Mouse (Mus musculus): Measurements from ENCODE around the gene Map3k3. TPM values are rescaled to one million over a fixed set of nuclear protein-coding genes. Genes with fewer than 3 reads are reported as not detected.

Gene Map3k3
- 98.7 TPM for polyA plus RNA-seq (2017; shearing (Covaris generic))

GRCm38 (mm10) chr11:106083708-106084701 is at the start of gene Map3k3:
TSS of gene Map3k3 (plus strand) at chr11:106084613.

GRCm38 (mm10) chr11:106036548-106037417 is 47.6 kb upstream of the Map3k3 start, which contains the start of gene Dcaf7:
TSS of gene Dcaf7 (plus strand) at chr11:106036872.

DNA sequence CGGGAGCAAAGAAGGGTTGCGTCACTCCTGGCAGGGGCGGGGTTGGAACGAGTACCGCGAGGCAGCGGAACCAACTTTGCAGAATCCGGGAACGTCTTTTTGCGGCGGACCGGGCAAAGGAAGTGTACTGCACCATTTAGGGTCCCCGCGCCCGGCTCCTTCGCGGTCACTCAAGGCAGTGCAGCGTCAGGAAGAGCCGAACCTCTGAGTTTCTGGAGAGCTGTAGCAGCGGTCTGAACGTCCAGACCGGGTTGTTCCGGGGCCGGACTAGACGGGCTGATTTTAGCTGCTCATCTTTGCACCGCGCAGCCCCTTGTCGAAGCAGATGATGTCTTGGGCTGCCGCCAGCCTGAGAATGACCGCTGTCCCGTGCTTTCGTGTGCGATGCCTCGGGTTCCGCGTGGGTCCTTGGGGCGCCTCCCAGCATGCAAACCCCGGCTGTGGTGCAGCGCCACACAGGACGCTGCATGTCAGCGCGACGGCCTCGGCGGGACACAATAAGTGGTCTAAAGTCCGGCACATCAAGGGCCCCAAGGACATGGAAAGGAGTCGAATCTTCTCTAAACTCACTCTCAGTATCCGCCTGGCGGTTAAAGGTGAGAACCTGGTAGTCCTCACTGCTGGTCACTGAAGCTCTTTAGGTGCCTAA is 18.4 kb upstream of the Map3k3 start, which contains the start of gene Taco1:
TSS of gene Taco1 (plus strand) at position 139 of the 649 bp plus-strand sequence.

GRCm38 (mm10) chr11:106160841-106161721 is 76.7 kb downstream of the Map3k3 start, which contains the start of the genes Gm10840 and Limd2:
TSS of gene Gm10840 (plus strand) at chr11:106160850.
TSS of gene Limd2 (minus strand) at chr11:106160860.

GRCm38 (mm10) chr11:106202123-106202465 is 117.7 kb downstream of the Map3k3 start, which contains the start of gene Strada:
TSS of gene Strada (minus strand) at chr11:106202168.

Other genes with a start within 250 kb of the Map3k3 start
- 2.3 TPM for gene Cyb561, start 131.3 kb upstream of the Map3k3 start, polyA plus RNA-seq (2017; shearing (Covaris generic))
- gene Ace, start 116.7 kb upstream of the Map3k3 start, polyA plus RNA-seq (2017; shearing (Covaris generic)): not detected
- not detected for gene Ace3, start 89.9 kb upstream of the Map3k3 start, polyA plus RNA-seq (2017; shearing (Covaris generic))
- not detected for gene Kcnh6, start 76.5 kb upstream of the Map3k3 start, polyA plus RNA-seq (2017; shearing (Covaris generic))
- gene Dcaf7, start 47.7 kb upstream of the Map3k3 start, polyA plus RNA-seq (2017; shearing (Covaris generic)): 77.0 TPM
- gene Taco1, start 18.6 kb upstream of the Map3k3 start, polyA plus RNA-seq (2017; shearing (Covaris generic)): 4.9 TPM
- not detected for gene Gm10840, start 76.2 kb downstream of the Map3k3 start, polyA plus RNA-seq (2017; shearing (Covaris generic))
- gene Limd2, start 76.2 kb downstream of the Map3k3 start, polyA plus RNA-seq (2017; shearing (Covaris generic)): 1,126 TPM
- gene Strada, start 117.6 kb downstream of the Map3k3 start, polyA plus RNA-seq (2017; shearing (Covaris generic)): 29.8 TPM
- 51.3 TPM for gene Ccdc47, start 131.7 kb downstream of the Map3k3 start, polyA plus RNA-seq (2017; shearing (Covaris generic))
- gene Ddx42, start 132.3 kb downstream of the Map3k3 start, polyA plus RNA-seq (2017; shearing (Covaris generic)): 119 TPM
- gene Ftsj3, start 171.5 kb downstream of the Map3k3 start, polyA plus RNA-seq (2017; shearing (Covaris generic)): 79.2 TPM
- gene Psmc5, start 171.5 kb downstream of the Map3k3 start, polyA plus RNA-seq (2017; shearing (Covaris generic)): 134 TPM
- gene Smarcd2, start 188.4 kb downstream of the Map3k3 start, polyA plus RNA-seq (2017; shearing (Covaris generic)): 119 TPM
- 0.35 TPM for gene Tcam1, start 192.1 kb downstream of the Map3k3 start, polyA plus RNA-seq (2017; shearing (Covaris generic))
- not detected for gene Gh, start 217.3 kb downstream of the Map3k3 start, polyA plus RNA-seq (2017; shearing (Covaris generic))
- 0.44 TPM for gene Cd79b, start 230.1 kb downstream of the Map3k3 start, polyA plus RNA-seq (2017; shearing (Covaris generic))

All from effector memory CD4-positive, alpha-beta T cell, adult 7 months (primary cell).